Mouse (Mus musculus): ENCODE measurements around the gene Gm45711. TPM values are rescaled to one million over a fixed set of nuclear protein-coding genes. Genes with fewer than 3 reads are reported as not detected.
"Not testable (repeated sequence)": the region's sequence is repeated elsewhere in the genome, so short reads cannot be mapped to it uniquely, and the experiment has no call there.

Gene Gm45711
- not detected in 2 replicates for polyA plus RNA-seq (2015; fragmentation: Nextera tagmentation; extraction: Ambion mirVana)

DNA sequence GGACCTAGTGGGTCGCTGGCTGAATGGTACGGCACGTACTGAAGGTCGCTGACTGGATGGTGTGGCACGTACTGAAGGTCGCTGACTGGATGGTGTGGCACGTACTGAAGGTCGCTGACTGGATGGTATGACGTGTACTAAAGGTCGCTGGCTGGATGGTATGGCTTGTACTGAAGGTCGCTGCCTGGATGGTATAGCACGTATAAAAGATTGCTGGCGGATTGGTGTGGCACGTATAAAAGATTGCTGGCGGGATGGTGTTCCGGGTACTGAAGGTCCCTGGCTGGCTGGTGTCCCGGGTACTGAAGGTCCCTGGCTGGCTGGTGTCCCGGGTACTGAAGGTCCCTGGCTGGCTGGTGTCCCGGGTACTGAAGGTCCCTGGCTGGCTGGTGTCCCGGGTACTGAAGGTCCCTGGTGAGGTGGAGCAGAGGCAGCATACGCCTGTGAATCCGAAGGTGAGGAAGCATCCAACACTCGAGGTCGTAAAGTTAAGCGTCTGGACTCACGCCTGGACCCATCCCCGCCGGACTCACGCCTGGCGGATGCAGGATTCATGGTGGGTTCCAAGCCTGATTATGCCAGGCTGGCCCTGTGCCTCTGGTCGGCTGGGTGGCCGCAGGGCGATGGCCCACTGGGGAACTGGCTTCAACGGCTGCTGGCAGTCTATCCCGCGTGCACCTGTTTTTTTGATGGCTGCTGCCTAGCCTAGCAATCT lies at the start of gene Gm45711, which contains the start of gene Cmtm1:
TSS of gene Gm45711 (minus strand) at position 641 of the 715 bp plus-strand sequence.
TSS of gene Cmtm1 (minus strand) at position 705 of the 715 bp plus-strand sequence.
- H3K27ac ChIP-seq; H3K9ac ChIP-seq; H3K27me3 ChIP-seq; H3K4me1 ChIP-seq; H3K4me3 ChIP-seq; H3K9me3 ChIP-seq; ATAC-seq (ENCODE audit: low FRiP score, low read depth); H3K4me2 ChIP-seq (replicated peaks); H3K36me3 ChIP-seq: not testable (repeated sequence)
- 87% methylated on average over 36 of the region's 36 CpGs for WGBS

DNA sequence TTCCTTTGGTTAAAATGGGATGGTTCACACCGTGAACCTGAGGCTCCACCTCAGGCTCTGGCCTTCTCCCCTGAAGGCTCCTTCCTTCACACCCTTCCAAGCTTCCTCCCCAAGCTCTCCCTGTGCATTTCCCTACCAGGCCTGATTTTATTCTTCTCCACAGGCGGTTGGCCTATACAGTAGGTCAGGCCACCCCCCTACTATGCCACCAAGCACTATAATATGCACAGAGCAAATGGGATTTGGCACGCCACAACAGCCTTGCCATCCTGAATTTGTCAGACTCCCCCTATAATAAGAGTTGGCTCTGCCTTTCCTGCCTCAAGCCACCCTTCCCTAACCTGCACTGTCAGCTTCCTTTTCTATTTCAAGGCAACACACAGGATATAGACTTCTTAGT lies 48.8 kb upstream of the Gm45711 start:
- peaks cover 38% of the 10 kb centered on the region for H3K36me3 ChIP-seq
- WGBS, result 80% methylated on average over 3 of the region's 3 CpGs
- no peaks in the 10 kb centered on the region for H3K4me1 ChIP-seq
- no peak overlapping the region for H3K4me3 ChIP-seq
- H3K4me2 ChIP-seq (replicated peaks), result no peak overlapping the region
- H3K9ac ChIP-seq, result no peak overlapping the region
- H3K9me3 ChIP-seq, result no peaks in the 10 kb centered on the region
- no peak overlapping the region for H3K27ac ChIP-seq
- H3K27me3 ChIP-seq, result no peaks in the 10 kb centered on the region
- no peak for ATAC-seq (ENCODE audit: low FRiP score, low read depth)

DNA sequence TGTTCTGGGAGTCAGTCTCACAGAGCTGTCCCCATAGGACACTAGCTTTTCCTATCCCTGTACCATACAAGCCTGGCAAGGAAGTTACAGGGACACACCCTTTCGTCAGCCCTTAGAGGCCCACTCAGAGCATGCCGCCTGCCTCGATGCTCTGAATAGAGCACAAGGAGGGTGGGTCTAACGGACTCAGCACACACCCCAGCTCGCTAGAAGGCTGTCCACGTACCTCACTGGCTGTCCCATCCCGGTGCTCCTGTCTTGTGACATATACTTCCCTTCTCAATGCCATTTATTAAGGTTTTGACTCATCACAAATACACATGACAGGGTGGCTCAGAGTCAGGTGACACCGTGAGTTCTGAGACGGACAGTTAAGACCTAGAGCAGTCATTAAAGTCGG lies 44.6 kb upstream of the Gm45711 start:
- ATAC-seq (ENCODE audit: low FRiP score, low read depth), result no peak
- H3K4me3 ChIP-seq, result no peak overlapping the region
- WGBS, result 89% methylated on average over 10 of the region's 10 CpGs
- H3K9ac ChIP-seq, result no peak overlapping the region
- peaks cover 60% of the 10 kb centered on the region for H3K36me3 ChIP-seq
- no peak overlapping the region for H3K27ac ChIP-seq
- H3K4me1 ChIP-seq, result no peaks in the 10 kb centered on the region
- H3K27me3 ChIP-seq, result no peaks in the 10 kb centered on the region
- no peaks in the 10 kb centered on the region for H3K9me3 ChIP-seq
- H3K4me2 ChIP-seq (replicated peaks), result no peak overlapping the region

DNA sequence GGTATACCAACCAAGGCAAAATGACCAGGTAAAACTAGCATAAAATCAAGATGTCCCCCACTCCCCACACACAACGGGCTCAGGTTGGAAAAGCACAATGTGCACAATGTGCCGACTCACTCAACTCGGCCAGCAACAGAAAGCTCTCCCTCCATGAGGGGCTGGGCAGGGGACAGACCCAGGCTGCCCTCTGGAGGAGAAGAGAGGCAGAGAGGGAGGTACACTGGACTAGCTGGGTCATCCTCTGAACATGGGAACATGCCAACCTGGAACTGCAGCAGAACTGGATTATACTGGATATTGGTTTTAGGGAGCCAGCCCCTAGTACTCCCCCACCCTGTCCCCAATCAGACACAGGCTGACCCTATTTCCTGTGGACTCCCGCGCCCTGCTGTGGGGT lies 43.3 kb upstream of the Gm45711 start:
- no peak for ATAC-seq (ENCODE audit: low FRiP score, low read depth)
- Histone ChIP-seq H3K9ac (no peak overlapping the region), H3K27me3 (no peaks in the 10 kb centered on the region), H3K4me1 (no peaks in the 10 kb centered on the region), H3K36me3 (peaks cover 60% of the 10 kb centered on the region), H3K4me2 (replicated peaks) (no peak overlapping the region), H3K4me3 (no peak overlapping the region), H3K9me3 (no peaks in the 10 kb centered on the region), H3K27ac (no peak overlapping the region)
- WGBS, result 73% methylated on average over 5 of the region's 5 CpGs

DNA sequence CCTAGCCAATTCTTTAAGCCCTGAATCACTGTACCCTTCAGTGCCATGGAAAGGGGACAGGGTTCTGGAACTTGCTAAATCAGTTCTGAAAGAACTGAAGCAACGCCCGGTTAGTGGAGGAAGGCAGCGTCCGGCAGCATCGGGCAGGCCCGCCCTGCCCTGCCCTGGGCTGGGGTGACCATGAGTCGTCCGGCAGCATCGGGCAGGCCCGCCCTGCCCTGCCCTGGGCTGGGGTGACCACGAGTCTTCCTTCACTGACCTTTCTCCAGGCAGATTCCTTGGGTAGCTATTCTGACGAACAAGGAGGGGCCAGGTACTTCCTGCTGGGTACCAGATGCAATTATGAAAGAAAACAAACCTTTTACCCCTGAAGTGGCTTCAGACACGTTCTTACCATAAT lies 40.2 kb upstream of the Gm45711 start:
- no peak overlapping the region for H3K4me3 ChIP-seq
- no peaks in the 10 kb centered on the region for H3K27me3 ChIP-seq
- H3K4me1 ChIP-seq, result no peaks in the 10 kb centered on the region
- WGBS, result 80% methylated on average over 13 of the region's 13 CpGs
- no peaks in the 10 kb centered on the region for H3K9me3 ChIP-seq
- ATAC-seq (ENCODE audit: low FRiP score, low read depth), result no peak
- H3K9ac ChIP-seq, result no peak overlapping the region
- H3K27ac ChIP-seq, result no peak overlapping the region
- peaks cover 64% of the 10 kb centered on the region for H3K36me3 ChIP-seq
- H3K4me2 ChIP-seq (replicated peaks), result no peak overlapping the region

DNA sequence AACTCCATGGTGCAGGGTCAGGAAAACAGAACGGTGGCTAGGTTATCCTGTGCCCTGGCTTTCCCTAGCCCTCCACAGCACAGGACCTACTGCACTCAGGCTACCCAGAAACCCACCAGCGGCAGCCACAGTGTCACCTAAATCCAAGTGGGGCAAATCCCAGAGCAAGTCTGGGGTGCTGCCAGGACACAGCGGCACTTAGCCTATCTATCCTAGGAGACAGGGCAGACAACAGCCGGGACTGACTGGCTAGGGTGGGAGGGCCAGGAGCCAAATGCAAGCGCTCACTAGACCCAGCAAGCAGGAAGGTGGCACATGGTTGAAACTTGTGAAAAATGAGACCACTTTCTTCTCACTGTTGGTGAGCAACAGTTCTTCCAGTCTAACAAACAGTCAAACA lies 39.1 kb upstream of the Gm45711 start:
- no peak for ATAC-seq (ENCODE audit: low FRiP score, low read depth)
- WGBS, result 84% methylated on average over 5 of the region's 5 CpGs
- H3K4me2 ChIP-seq (replicated peaks), result no peak overlapping the region
- no peaks in the 10 kb centered on the region for H3K9me3 ChIP-seq
- H3K27ac ChIP-seq, result no peak overlapping the region
- H3K36me3 ChIP-seq, result peaks cover 62% of the 10 kb centered on the region
- no peaks in the 10 kb centered on the region for H3K27me3 ChIP-seq
- H3K4me1 ChIP-seq, result 0 out of 2 replicates have a peak, but pooled peaks cover 3% of the 10 kb centered on the region
- no peak overlapping the region for H3K9ac ChIP-seq
- no peak overlapping the region for H3K4me3 ChIP-seq

DNA sequence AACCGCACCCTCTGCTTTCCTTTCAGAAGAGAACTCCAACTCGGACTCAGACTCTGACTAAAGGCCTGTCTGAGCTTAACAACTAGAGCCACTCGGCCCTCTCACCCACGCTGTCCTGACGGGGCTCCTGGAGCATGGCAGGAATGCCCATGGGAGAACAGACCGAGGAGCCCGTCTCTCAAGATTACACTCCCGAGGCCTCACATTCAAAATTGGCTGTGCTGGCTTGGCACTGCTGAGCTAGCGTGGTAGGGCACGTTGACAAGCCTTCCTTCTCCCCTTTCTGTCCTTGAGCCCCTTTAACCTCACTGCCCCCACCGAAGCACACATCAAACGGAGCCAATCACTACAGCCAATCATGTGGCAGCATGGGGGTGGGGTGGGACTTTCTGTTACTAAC lies 36.8 kb upstream of the Gm45711 start:
- H3K4me1 ChIP-seq, result peaks cover 10% of the 10 kb centered on the region
- no peaks in the 10 kb centered on the region for H3K27me3 ChIP-seq
- H3K36me3 ChIP-seq, result peaks cover 41% of the 10 kb centered on the region
- no peak for ATAC-seq (ENCODE audit: low FRiP score, low read depth)
- no peak overlapping the region for H3K4me3 ChIP-seq
- H3K9me3 ChIP-seq, result no peaks in the 10 kb centered on the region
- no peak overlapping the region for H3K4me2 ChIP-seq (replicated peaks)
- 56% methylated on average over 12 of the region's 12 CpGs for WGBS
- no peak overlapping the region for H3K9ac ChIP-seq
- no peak overlapping the region for H3K27ac ChIP-seq

DNA sequence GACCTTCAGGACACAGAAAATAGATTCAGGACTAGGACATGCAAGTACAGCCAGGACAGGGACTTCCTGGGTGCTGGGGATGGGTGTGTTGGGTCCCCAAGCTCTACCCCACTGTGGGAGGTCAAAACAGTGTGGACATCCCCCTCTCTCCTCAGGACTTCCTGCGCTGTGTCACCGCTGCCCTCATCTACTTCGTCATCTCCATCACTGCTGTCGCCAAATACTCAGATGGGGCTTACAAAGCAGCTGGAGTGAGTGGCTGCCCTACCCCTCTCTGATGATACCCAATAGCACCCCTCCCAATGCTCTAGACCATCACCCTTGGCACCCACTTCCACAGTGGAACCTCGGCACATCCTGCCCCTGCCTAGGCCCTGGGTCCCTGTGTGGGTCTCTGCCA lies 34.7 kb upstream of the Gm45711 start:
- H3K9ac ChIP-seq, result no peak overlapping the region

DNA sequence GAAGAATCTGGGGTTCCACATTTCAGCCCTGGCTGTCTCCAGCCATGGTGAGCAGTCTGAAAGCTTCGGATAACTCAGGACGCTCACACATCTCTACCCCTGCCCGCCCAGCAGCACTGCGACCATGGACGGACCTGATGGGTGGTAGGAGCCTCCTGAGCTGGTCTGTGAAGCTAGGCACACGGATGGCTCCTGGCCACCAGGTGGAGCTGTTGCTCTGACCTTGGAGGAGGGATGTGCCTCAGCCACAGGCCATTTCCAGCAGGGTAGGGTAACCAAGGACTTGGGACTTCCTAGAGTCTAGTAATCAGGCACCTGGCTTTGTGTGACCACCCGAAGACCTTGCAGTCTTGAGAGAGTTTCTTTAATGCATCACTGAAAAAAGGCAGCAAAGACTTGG lies 34.1 kb upstream of the Gm45711 start:
- Histone ChIP-seq H3K9me3 (no peaks in the 10 kb centered on the region), H3K36me3 (peaks cover 38% of the 10 kb centered on the region), H3K4me3 (no peak overlapping the region), H3K27me3 (no peaks in the 10 kb centered on the region), H3K9ac (no peak overlapping the region), H3K4me2 (replicated peaks) (no peak overlapping the region), H3K4me1 (peaks cover 21% of the 10 kb centered on the region), H3K27ac (no peak overlapping the region)
- 11% methylated on average over 7 of the region's 7 CpGs for WGBS
- ATAC-seq (ENCODE audit: low FRiP score, low read depth), result no peak

More for the DNA sequence above, 34.7 kb upstream of the Gm45711 start:
- peaks cover 18% of the 10 kb centered on the region for H3K4me1 ChIP-seq
- no peak overlapping the region for H3K27ac ChIP-seq
- WGBS, result 87% methylated on average over 5 of the region's 5 CpGs
- no peak overlapping the region for H3K4me3 ChIP-seq
- H3K36me3 ChIP-seq, result peaks cover 38% of the 10 kb centered on the region
- no peaks in the 10 kb centered on the region for H3K9me3 ChIP-seq
- no peak for ATAC-seq (ENCODE audit: low FRiP score, low read depth)
- no peaks in the 10 kb centered on the region for H3K27me3 ChIP-seq
- H3K4me2 ChIP-seq (replicated peaks), result no peak overlapping the region

DNA sequence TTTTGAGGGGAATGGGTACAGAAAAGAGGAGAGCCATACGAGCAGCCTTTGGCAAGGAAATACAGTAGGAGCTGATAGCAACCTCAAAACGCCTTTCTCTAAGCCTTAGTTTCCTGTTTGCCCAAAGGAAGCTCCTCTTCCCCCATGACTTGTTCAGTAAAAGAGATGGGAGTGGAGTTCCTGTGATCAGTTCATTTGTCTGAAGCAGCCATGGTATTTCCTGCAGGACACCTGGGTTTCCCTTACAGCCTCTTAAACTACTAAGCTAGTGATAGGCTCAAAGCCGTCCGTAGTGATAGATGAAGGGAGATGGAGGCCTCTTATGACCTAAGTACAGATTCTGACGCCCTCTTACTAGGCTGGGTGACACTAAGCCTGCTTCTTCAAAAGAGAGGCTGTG lies 32.5 kb upstream of the Gm45711 start:
- no peak for ATAC-seq (ENCODE audit: low FRiP score, low read depth)

DNA sequence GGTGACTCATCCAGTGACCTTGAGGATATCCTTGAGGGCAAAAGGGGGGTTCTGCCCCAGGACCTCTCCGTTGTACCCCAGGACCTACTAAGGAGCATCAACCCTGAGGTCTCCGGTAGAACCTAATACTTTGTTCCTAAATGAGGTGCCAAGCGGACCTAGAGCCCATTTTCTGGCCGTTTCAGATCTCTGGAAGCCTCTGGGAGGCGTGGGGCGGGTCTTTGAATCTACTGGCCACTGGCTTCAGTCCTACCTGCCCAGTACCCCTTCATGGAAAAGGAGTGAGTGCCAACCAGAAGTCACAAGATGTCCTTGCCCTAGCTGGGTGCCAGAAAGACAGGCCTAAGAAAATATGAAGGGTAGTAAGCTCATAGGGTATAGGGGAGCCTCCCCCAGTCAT lies 31.8 kb upstream of the Gm45711 start:
- 51% methylated on average over 6 of the region's 6 CpGs for WGBS
- no peaks in the 10 kb centered on the region for H3K27me3 ChIP-seq
- H3K4me3 ChIP-seq, result peak overlapping the region; percentile 70
- H3K9me3 ChIP-seq, result no peaks in the 10 kb centered on the region
- peak overlapping the region; percentile 80 for H3K4me2 ChIP-seq (replicated peaks)
- H3K36me3 ChIP-seq, result peaks cover 25% of the 10 kb centered on the region
- peak overlapping the region; percentile 88; the same call in 1 of the 2 replicates for H3K9ac ChIP-seq
- no peak for ATAC-seq (ENCODE audit: low FRiP score, low read depth)
- H3K27ac ChIP-seq, result no peak overlapping the region
- peaks cover 21% of the 10 kb centered on the region for H3K4me1 ChIP-seq

More for the DNA sequence above, 32.5 kb upstream of the Gm45711 start:
- Histone ChIP-seq H3K9me3 (no peaks in the 10 kb centered on the region), H3K4me1 (peaks cover 21% of the 10 kb centered on the region), H3K27ac (no peak overlapping the region), H3K4me2 (replicated peaks) (peak overlapping the region; percentile 80; the same call in 1 of the 2 replicates), H3K4me3 (no peak overlapping the region), H3K36me3 (peaks cover 32% of the 10 kb centered on the region), H3K27me3 (no peaks in the 10 kb centered on the region), H3K9ac (no peak overlapping the region)
- WGBS, result 74% methylated on average over 5 of the region's 5 CpGs

DNA sequence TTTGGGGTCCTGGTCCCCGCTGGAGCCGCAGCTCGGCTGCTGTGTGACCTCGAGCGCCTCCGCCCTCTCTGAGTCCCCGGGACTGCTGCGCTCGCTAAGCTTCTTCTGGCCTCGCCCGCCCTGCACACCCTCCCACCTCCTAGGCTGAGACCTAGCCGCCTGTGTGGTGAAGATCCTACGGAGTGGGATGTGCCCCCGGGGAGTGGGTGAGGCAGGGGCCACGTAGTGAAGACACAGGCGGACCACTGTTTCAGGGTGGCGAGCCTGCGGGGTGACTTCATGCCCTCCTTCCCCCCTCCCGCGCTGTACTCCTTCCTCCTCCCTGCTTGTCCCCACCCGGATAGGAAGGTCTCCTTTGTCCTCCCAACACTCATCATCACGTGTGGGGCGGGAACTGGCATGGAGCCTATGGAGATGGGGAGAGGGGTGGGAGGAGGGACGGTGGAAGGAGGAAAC lies 31.3 kb upstream of the Gm45711 start:
- no peaks in the 10 kb centered on the region for H3K9me3 ChIP-seq
- H3K4me3 ChIP-seq, result peak overlapping the region; percentile 70
- peaks cover 21% of the 10 kb centered on the region for H3K4me1 ChIP-seq
- H3K27ac ChIP-seq, result peak overlapping the region; percentile 79
- no peaks in the 10 kb centered on the region for H3K27me3 ChIP-seq
- WGBS, result 1% methylated on average over 24 of the region's 24 CpGs
- H3K36me3 ChIP-seq, result peaks cover 19% of the 10 kb centered on the region
- peak overlapping the region; percentile 80 for H3K4me2 ChIP-seq (replicated peaks)
- ATAC-seq (ENCODE audit: low FRiP score, low read depth), result peak; percentile 63
- H3K9ac ChIP-seq, result peak overlapping the region; percentile 88

All from limb, embryonic 13.5 days (tissue).